Mouse (Mus musculus): ENCODE measurements around the gene Abcc1. TPM values are rescaled to one million over a fixed set of nuclear protein-coding genes. Genes with fewer than 3 reads are reported as not detected.

Abcc1 gene
- total RNA-seq (2021) = 10 to 100 TPM; 18.8 to 21.8 TPM
- long read RNA-seq, experiment 1, partial matches to known transcripts = 2 of 4 reads
- long read RNA-seq, experiment 1, other reads (novel, unspliced or antisense) = 2 of 4 reads
- long read RNA-seq, experiment 2, full-length matches to known transcripts = 1 of 9 reads
- long read RNA-seq, experiment 2, partial matches to known transcripts = 6 of 9 reads
- long read RNA-seq, experiment 2, other reads (novel, unspliced or antisense) = 2 of 9 reads

- peak; percentile 84 for DNase-seq
Measured at GRCm38 (mm10) chr16:14361362-14362098, at the start of gene Abcc1. Gene Abcc1, plus strand, starts transcription at chr16:14361558.

GRCm38 (mm10) chr16:14312914-14313313, 48.4 kb upstream of the Abcc1 start:
- DNase-seq = no peak

GRCm38 (mm10) chr16:14316884-14317876, 44.2 kb upstream of the Abcc1 start, which contains the start of gene Fopnl:
Gene Fopnl, minus strand, starts transcription at chr16:14317405.
- DNase-seq = peak; percentile 98

- DNase-seq = no peak
Measured at GRCm38 (mm10) chr16:14319681-14320080, 41.7 kb upstream of the Abcc1 start.

- no peak for DNase-seq
Measured at GRCm38 (mm10) chr16:14320494-14320893, 40.9 kb upstream of the Abcc1 start.

- no peak for DNase-seq
Measured at GRCm38 (mm10) chr16:14328156-14328555, 33.2 kb upstream of the Abcc1 start.

- DNase-seq = no peak
Measured at GRCm38 (mm10) chr16:14344967-14345366, 16.4 kb upstream of the Abcc1 start.

- no peak for DNase-seq
Measured at GRCm38 (mm10) chr16:14351571-14351970, 9.8 kb upstream of the Abcc1 start.

- DNase-seq = no peak
Measured at GRCm38 (mm10) chr16:14352234-14352633, 9.1 kb upstream of the Abcc1 start.

- DNase-seq = no peak
Measured at GRCm38 (mm10) chr16:14352663-14353062, 8.7 kb upstream of the Abcc1 start.

GRCm38 (mm10) chr16:14357859-14358258, 3.5 kb upstream of the Abcc1 start:
- DNase-seq = no peak

- no peak for DNase-seq
Measured at GRCm38 (mm10) chr16:14358531-14358930, 2.8 kb upstream of the Abcc1 start.

GRCm38 (mm10) chr16:14360931-14361330, 427 bp upstream of the Abcc1 start:
- no peak for DNase-seq

GRCm38 (mm10) chr16:14362099-14362820, 902 bp downstream of the Abcc1 start:
- DNase-seq = no peak

- no peak for DNase-seq
Measured at GRCm38 (mm10) chr16:14363496-14363895, 2.1 kb downstream of the Abcc1 start.

- DNase-seq = no peak
Measured at GRCm38 (mm10) chr16:14364066-14364465, 2.7 kb downstream of the Abcc1 start.

GRCm38 (mm10) chr16:14365457-14365856, 4.1 kb downstream of the Abcc1 start:
- no peak for DNase-seq

GRCm38 (mm10) chr16:14366017-14366416, 4.7 kb downstream of the Abcc1 start:
- no peak for DNase-seq

- peak; percentile 62 for DNase-seq
Measured at GRCm38 (mm10) chr16:14371367-14371766, 10.0 kb downstream of the Abcc1 start.

GRCm38 (mm10) chr16:14372382-14372781, 11.0 kb downstream of the Abcc1 start:
- DNase-seq = no peak

- DNase-seq = no peak
Measured at GRCm38 (mm10) chr16:14372817-14373301, 11.5 kb downstream of the Abcc1 start.

GRCm38 (mm10) chr16:14375942-14376341, 14.6 kb downstream of the Abcc1 start:
- DNase-seq = no peak
